8 mouse cellular contexts compared by ENCODE assay signal in the genomic region with DNA sequence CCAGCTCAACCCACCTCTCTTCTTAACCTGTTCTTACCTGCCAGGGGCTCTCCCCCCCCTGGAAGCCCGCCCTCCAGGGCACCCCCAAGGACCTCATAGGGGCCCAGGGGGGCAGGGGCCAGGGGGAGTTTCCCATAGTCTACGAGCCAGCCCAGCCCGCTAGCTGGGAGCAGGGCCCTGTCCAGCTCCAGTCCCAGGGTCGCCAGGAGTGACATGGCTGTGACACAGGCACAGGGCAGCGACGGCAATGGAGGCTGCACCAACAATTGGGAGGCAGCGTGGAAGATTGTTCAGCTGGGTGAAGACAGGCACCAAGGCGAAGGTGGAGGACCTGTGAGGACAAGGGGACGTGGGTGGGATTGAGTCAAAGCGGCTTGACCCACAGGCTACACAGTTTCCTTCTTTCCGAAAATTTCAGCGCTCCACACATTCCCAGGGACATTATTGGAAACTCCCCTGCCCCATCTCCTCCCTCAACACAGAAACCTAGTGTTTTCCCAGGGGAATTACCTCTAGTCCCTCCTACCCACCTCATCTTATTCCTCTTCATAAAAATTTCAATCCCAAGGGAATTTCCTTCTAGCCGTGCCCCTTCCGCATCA. TPM values are rescaled to one million over a fixed set of nuclear protein-coding genes. Genes with fewer than 3 reads are reported as not detected.
A peak's percentile ranks its signal among the peaks of the same experiment; 100 is the strongest.
DNase-seq lines count a peak whose midpoint lies in the region; ATAC-seq and TF ChIP-seq lines count a peak whose summit lies in the region.

No protein-coding gene starts in this region.

- H3K27ac ChIP-seq in left cerebral cortex, adult 2 months: no peak overlapping the region
- peak overlapping the region; percentile 94 for H3K27ac ChIP-seq in forebrain, embryonic 13.5 days
- peak overlapping the region; percentile 82; the same call in 1 of the 2 replicates for H3K27ac ChIP-seq in neural tube, embryonic 12.5 days

- peaks cover 17% of the 10 kb centered on the region; the same call in 1 of the 2 replicates for H3K36me3 ChIP-seq in forebrain, embryonic 13.5 days (ENCODE audit: poor library complexity, severe bottlenecking)
- peaks cover 6% of the 10 kb centered on the region; the same call in 1 of the 2 replicates for H3K36me3 ChIP-seq in neural tube, embryonic 12.5 days

- H3K4me2 ChIP-seq in forebrain, embryonic 13.5 days: peak overlapping the region; percentile 84
- H3K4me2 ChIP-seq in neural tube, embryonic 12.5 days (replicated peaks): peak overlapping the region; percentile 74

- 22% methylated on average over 14 of the region's 14 CpGs for WGBS in forebrain, embryonic 13.5 days
- 17% methylated on average over 13 of the region's 14 CpGs for WGBS in neural tube, embryonic 12.5 days

- ATAC-seq in forebrain, embryonic 13.5 days: no peak
- peak; percentile 7; the same call in 1 of the 2 replicates for ATAC-seq in neural tube, embryonic 12.5 days (ENCODE audit: low FRiP score, low read depth)
- no peak for ATAC-seq in megakaryocyte progenitor cell, adult 5-6 weeks (replicated peaks; ENCODE audit: poor library complexity)

- H3K4me3 ChIP-seq in left cerebral cortex, adult 2 months: peak overlapping the region; percentile 71
- peak overlapping the region; percentile 84 for H3K4me3 ChIP-seq in forebrain, embryonic 13.5 days
- peak overlapping the region; percentile 87 for H3K4me3 ChIP-seq in neural tube, embryonic 12.5 days

- DNase-seq in left cerebral cortex, adult 2 months (ENCODE audit: extremely low spot score in 1 of 2, low spot score in 2 of 2): peak in 1 of 2 experiments; percentile 17
- DNase-seq in left cerebral cortex, postnatal 36 days (ENCODE audit: low spot score in 2 of 2): no peak
- peak; percentile 74 for DNase-seq in cerebellum, adult 9-11 months
- peak; percentile 45 for DNase-seq in kidney, postnatal 10 days
- no peak for DNase-seq in gastrocnemius, adult 18-20 months (ENCODE audit: low spot score)

- no peaks in the 10 kb centered on the region for H3K27me3 ChIP-seq in forebrain, embryonic 13.5 days
- no peaks in the 10 kb centered on the region for H3K27me3 ChIP-seq in neural tube, embryonic 12.5 days (replicated peaks)

- peak overlapping the region; percentile 56 for H3K9ac ChIP-seq in forebrain, embryonic 13.5 days
- H3K9ac ChIP-seq in neural tube, embryonic 12.5 days: peak overlapping the region; percentile 90; the same call in 1 of the 2 replicates

- H3K4me1 ChIP-seq in forebrain, embryonic 13.5 days: peaks cover 41% of the 10 kb centered on the region
- H3K4me1 ChIP-seq in neural tube, embryonic 12.5 days: peaks cover 43% of the 10 kb centered on the region

- intact Hi-C loops in left cerebral cortex, adult 2 months (cut with DNase I): loop anchor here (2.0 kb wide), 1 partner anchor 66 kb away; a partner anchor contains a TSS
- intact Hi-C loops in left cerebral cortex, postnatal 36 days (cut with DNase I): no loop called here

- no peaks in the 10 kb centered on the region for H3K9me3 ChIP-seq in forebrain, embryonic 13.5 days (replicated peaks)
- H3K9me3 ChIP-seq in neural tube, embryonic 12.5 days: no peaks in the 10 kb centered on the region

- no peak for TF ChIP-seq CTCF in left cerebral cortex, adult 2 months (IDR thresholded peaks at IDR 0.05)

RNA-seq across cellular contexts. Expression of a gene that starts 0.8 kb away (rescaled TPM):
- 10 to 100 TPM; 31.9 to 32.2 TPM for total RNA-seq in left cerebral cortex, adult 2 months (2021)
- 10 to 100 TPM; 28.1 to 32.2 TPM for total RNA-seq in left cerebral cortex, postnatal 36 days (2021)
- polyA plus RNA-seq in forebrain, embryonic 13.5 days (2015; fragmentation: Nextera tagmentation; extraction: Ambion mirVana): 73.5 and 83.0 TPM in 2 replicates
- 71.3 and 74.7 TPM in 2 replicates for polyA plus RNA-seq in neural tube, embryonic 12.5 days (2016; fragmentation: Nextera tagmentation; extraction: Ambion mirVana)
- 39.8 and 47.3 TPM in 2 replicates for total RNA-seq in megakaryocyte progenitor cell, adult 5-6 weeks (2015)
- total RNA-seq in megakaryocyte progenitor cell, adult 5-6 weeks (2017): 126 and 140 TPM in 2 replicates
- 10 to 100 TPM; 20.1 to 25.2 TPM for total RNA-seq in gastrocnemius, adult 18-20 months (2021)

RNA-seq across cellular contexts. Expression of a gene that starts 1.1 kb away (rescaled TPM):
- total RNA-seq in left cerebral cortex, adult 2 months (2021): 1 to 10 TPM; 1.8 to 2.0 TPM
- 1 to 10 TPM; 2.2 to 2.4 TPM for total RNA-seq in left cerebral cortex, postnatal 36 days (2021)
- 1.2 and 1.9 TPM in 2 replicates for polyA plus RNA-seq in forebrain, embryonic 13.5 days (2015; fragmentation: Nextera tagmentation; extraction: Ambion mirVana)
- 1.5 and 1.6 TPM in 2 replicates for polyA plus RNA-seq in neural tube, embryonic 12.5 days (2016; fragmentation: Nextera tagmentation; extraction: Ambion mirVana)
- 0.17 and 1.0 TPM in 2 replicates for total RNA-seq in megakaryocyte progenitor cell, adult 5-6 weeks (2015)
- 0.17 and 0.25 TPM in 2 replicates for total RNA-seq in megakaryocyte progenitor cell, adult 5-6 weeks (2017)
- 1 to 10 TPM; 2.3 to 3.5 TPM for total RNA-seq in gastrocnemius, adult 18-20 months (2021)

RNA-seq across cellular contexts. Expression of a gene that starts 1.4 kb away (rescaled TPM):
- 10 to 100 TPM; 23.1 to 23.4 TPM for total RNA-seq in left cerebral cortex, adult 2 months (2021)
- 10 to 100 TPM; 22.2 to 26.5 TPM for total RNA-seq in left cerebral cortex, postnatal 36 days (2021)
- 5.4 and 5.7 TPM in 2 replicates for polyA plus RNA-seq in forebrain, embryonic 13.5 days (2015; fragmentation: Nextera tagmentation; extraction: Ambion mirVana)
- 4.8 and 5.1 TPM in 2 replicates for polyA plus RNA-seq in neural tube, embryonic 12.5 days (2016; fragmentation: Nextera tagmentation; extraction: Ambion mirVana)
- total RNA-seq in megakaryocyte progenitor cell, adult 5-6 weeks (2015): 4.0 and 4.8 TPM in 2 replicates
- total RNA-seq in megakaryocyte progenitor cell, adult 5-6 weeks (2017): 1.5 and 1.9 TPM in 2 replicates
- total RNA-seq in gastrocnemius, adult 18-20 months (2021): 10 to 100 TPM; 62.4 to 99.0 TPM

RNA-seq across cellular contexts. Expression of a gene that starts 33.7 kb away (rescaled TPM):
- total RNA-seq in left cerebral cortex, adult 2 months (2021): 10 to 100 TPM; 69.7 to 77.0 TPM
- total RNA-seq in left cerebral cortex, postnatal 36 days (2021): 10 to 100 TPM; 67.7 to 73.6 TPM
- polyA plus RNA-seq in forebrain, embryonic 13.5 days (2015; fragmentation: Nextera tagmentation; extraction: Ambion mirVana): 93.1 and 95.4 TPM in 2 replicates
- 108 and 116 TPM in 2 replicates for polyA plus RNA-seq in neural tube, embryonic 12.5 days (2016; fragmentation: Nextera tagmentation; extraction: Ambion mirVana)
- total RNA-seq in megakaryocyte progenitor cell, adult 5-6 weeks (2015): 8.0 and 10.4 TPM in 2 replicates
- total RNA-seq in megakaryocyte progenitor cell, adult 5-6 weeks (2017): 23.9 and 24.9 TPM in 2 replicates
- total RNA-seq in gastrocnemius, adult 18-20 months (2021): 100 to 1,000 TPM; 130 to 144 TPM

RNA-seq across cellular contexts. Expression of a gene that starts 33.8 kb away (rescaled TPM):
- total RNA-seq in left cerebral cortex, adult 2 months (2021): 10 to 100 TPM; 64.4 to 67.5 TPM
- 10 to 100 TPM; 71.9 to 75.6 TPM for total RNA-seq in left cerebral cortex, postnatal 36 days (2021)
- 81.5 and 95.5 TPM in 2 replicates for polyA plus RNA-seq in forebrain, embryonic 13.5 days (2015; fragmentation: Nextera tagmentation; extraction: Ambion mirVana)
- 95.4 and 101 TPM in 2 replicates for polyA plus RNA-seq in neural tube, embryonic 12.5 days (2016; fragmentation: Nextera tagmentation; extraction: Ambion mirVana)
- 15.2 and 19.2 TPM in 2 replicates for total RNA-seq in megakaryocyte progenitor cell, adult 5-6 weeks (2015)
- total RNA-seq in megakaryocyte progenitor cell, adult 5-6 weeks (2017): 13.6 and 13.8 TPM in 2 replicates
- 10 to 100 TPM; 46.8 to 61.0 TPM for total RNA-seq in gastrocnemius, adult 18-20 months (2021)

Comparison
In these comparisons a context has a peak if more than half of its experiments do, and no peak if none do; other contexts are left out.
1. DNase-seq: peak in cerebellum, adult 9-11 months (single experiment) and kidney, postnatal 10 days (single experiment); none in left cerebral cortex, postnatal 36 days (0 of 2) and gastrocnemius, adult 18-20 months (single experiment).
2. RNA of a gene that starts 1.4 kb away (total RNA-seq): 62.4 to 99.0 TPM in gastrocnemius, adult 18-20 months, 22.2 to 26.5 TPM in left cerebral cortex, postnatal 36 days and 23.1 to 23.4 TPM in left cerebral cortex, adult 2 months; 1.5 to 4.8 TPM in megakaryocyte progenitor cell, adult 5-6 weeks; every median in the first group is over 4 times any median in the second.
3. Peak in every context shown above with its lines, with median percentiles within 50 percentile points of each other: H3K4me3 ChIP-seq.